Mouse (Mus musculus) layer of hippocampus, postnatal 10 days (tissue): ENCODE measurements around the gene Cd302. TPM values are rescaled to one million over a fixed set of nuclear protein-coding genes. Genes with fewer than 3 reads are reported as not detected.

ENCODE experiments used
- DNase-seq, 2 experiments: peaks; one replicate each; pipeline ENCODE4 v3.0.0; 2021; ENCODE audit warnings: low spot score in 2 of 2
- total RNA-seq, 2 experiments: library from RNA; stranded (reverse); gene quantifications; 2 replicates each; pipeline ENCODE4 v1.2.3; 2021

Gene Cd302
- total RNA-seq, 2 experiments from 2014 or later = 10.1 to 10.6 TPM

DNA sequence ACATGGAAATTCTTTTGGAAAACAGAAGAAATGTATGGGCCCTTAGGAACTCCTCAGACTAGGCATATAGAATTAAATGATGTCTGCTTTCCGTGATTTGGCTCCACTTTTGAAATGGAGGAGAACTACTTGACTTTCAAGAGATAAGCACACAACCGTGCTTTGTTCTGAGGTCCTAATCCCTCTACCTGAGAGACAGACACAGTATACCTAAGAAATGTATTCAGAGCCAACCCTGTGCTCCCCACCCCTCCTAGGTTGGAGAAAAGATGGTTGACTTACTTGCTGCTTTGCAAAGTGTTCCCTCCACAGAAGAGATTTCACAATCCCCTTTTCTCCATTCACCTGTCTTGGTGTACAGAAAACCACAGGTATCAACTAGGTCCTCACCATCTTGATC lies 27.5 kb downstream of the Cd302 start:
- DNase-seq = no peak

DNA sequence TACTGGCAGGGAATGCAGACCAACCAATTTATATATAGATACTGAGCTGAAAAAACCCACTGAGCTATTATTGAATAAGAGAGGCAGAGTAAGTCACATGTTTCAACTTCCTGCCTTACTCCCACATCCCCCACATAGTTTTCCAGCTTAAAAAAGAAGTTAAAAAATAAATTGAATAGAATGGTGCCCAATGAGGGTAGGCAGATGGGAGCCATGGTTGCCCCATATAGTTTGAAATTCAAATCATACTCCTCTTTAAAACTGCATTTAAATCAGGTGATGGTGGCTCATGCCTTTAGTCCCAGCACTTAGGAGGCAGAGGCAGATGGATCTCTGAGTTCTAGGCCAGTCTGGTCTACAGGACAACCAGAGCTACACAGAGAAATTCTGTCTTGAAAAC lies 30.8 kb downstream of the Cd302 start:
- DNase-seq = no peak

DNA sequence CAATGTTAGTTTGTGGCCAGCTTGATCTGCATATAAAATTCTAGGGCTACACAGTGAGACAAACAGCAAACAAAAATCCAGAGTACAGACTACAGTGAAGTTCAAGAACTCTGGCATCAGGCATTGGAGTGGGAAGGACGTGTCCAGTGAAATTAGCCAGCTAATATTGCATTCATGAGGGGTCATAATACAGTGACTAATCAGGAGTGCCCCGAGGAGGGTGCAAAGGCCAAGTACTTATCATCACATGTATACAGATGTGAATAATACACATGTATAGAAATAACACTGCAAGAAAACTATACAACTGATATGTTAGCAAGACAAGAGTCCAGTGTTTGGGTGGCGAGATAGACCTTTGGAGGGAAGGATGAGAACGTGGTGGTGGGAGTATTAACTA lies 31.5 kb downstream of the Cd302 start:
- DNase-seq = no peak

DNA sequence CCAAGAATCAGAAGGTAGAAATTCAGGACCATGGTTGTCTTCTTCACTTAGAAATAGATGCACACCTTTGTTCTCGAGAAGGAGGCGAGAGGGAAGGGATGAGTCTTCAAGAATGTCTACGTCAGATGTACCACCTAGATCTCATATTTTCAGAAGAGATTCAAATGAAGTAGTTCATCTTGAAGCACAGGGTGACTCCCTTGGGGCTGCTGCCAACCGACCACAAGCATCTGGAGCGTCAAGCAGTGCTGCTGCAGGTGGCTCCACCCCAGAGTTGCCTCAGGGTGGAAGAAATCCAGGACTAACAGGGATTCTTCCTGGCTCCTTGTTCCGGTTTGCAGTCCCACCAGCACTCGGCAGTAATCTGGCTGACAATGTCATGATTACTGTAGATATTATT lies 49.8 kb downstream of the Cd302 start:
- no peak for DNase-seq

DNA sequence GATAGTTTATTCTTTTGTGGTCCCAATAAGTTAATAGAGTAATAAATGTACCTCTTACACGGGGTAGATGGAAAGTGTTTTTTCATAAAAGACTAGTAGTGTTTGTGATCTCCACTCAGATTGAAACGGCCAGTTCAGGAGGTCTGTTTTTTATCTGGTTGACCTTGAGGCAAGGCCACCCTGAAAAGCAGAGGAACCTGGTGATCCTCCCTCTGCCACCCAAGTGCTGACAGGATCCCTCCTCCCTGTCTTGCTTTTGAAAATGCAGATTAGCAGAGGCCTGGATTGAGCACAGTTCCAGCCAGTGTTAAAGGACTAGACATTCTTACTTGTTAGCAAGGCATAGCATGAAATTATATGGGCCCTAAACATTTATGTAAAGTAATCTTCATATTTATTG lies 51.1 kb downstream of the Cd302 start:
- DNase-seq = no peak

DNA sequence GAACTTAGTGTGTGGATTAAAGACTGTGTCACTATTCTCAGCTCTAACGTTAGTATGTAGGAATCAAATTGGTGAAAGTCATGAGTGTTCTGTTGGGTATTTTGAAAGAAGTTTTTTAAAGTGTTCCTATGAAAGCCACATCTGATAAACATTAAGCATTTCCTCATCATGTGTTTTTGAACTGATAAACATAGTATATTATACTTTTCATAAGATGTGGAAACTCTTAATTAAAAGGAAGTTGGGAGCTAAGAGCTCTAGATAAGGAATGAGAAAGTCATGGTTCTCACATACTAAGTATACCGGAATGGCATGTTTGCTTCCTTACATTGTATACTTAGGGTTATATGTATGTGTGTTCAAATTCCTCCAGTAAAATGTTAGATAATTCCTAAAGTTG lies 53.9 kb downstream of the Cd302 start:
- no peak for DNase-seq

DNA sequence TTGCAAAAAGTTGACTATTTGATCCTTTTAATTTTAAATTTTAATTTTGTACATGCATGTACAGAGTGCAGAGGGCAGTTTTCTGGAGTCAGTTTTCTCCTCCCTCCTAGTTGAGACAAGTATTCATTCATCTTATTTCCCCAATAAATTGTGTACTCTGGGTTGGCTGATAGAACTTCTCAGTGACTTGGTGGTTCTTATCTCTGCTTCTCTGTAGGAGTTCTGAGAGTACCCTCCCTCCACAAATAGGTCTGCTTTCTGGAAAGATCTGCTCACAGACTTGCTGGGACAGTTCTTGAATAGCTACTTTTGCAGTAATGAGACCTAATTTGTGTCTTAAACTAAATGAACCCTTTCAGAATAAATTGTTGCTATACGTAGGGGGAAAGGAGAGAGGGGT lies 55.8 kb downstream of the Cd302 start:
- DNase-seq = no peak

DNA sequence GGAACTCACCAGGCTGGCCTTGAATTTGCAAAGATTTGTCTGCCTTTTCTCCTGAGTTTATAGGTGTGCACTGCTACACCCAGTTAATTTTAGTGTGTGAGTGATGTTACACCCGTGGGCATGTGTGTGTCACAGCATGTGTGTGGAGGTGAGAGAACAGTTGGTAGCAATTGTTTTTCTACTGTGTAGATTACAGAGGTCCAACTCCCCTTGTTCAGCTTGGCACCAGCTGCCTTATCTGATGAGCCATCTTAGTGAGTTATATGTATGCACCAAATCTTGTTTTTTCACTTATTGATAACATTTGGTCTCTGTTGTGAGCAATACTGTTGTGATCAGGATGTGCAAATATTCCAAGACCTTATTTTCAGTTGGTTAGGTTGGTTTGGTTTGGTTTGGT lies 60.8 kb downstream of the Cd302 start:
- no peak for DNase-seq

DNA sequence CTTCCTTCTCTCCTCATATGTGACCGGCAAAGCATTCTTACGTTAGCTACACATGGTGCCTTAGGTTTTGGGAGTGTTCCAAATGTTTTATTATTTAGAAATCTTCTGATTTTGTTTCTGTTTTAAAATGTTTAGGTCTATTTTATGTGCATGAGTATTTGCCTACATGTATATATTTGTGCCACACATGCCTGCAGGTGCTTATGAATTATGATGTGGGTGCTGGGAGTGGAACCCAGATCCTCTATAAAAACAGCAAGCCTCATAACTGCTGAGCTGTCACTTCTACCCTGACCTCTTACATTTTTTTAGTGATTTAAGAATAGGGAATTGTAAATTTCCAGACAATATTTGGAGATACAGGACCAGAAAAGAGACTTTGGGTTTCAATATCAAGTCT lies 62.3 kb downstream of the Cd302 start:
- DNase-seq = no peak

DNA sequence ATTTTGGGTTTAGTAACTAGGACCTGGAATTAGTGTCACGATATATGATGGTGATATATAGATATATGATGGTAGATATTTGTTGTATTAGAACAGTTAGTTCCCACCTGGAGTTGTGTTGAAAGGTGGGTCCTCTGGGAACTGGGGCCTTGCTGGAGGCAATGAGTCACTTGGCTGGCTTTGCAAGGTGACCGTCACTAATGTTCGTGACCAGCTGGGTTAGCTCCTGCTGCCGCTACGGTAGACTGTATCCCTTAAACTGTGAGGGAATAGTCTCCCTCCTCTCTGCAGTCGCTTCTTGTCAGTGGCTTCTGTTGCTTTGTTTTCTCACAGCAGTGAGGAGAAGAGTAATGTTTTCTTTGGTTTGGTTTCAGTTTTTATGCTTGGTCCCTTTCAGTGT lies 63.1 kb downstream of the Cd302 start:
- DNase-seq = no peak

DNA sequence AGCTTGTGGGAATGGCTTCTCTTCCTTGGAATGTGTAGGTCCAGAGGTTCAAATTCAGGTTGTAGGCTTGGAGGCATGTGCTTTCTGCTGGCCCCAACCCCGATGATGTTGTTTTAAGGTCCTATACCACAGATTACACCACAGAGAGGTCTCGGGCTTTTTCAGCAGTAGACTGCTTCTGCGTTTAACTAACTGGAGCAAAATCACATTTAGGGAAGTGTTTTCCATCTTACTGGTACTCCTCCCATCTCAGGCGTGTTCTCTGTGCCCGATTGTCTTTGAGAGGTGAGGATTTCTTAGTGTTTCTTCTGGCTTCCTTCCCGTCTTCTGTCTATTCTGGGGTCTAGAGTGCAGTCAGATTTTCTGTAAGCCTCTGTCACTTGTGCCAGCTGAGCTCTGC lies 66.7 kb downstream of the Cd302 start:
- DNase-seq = no peak

DNA sequence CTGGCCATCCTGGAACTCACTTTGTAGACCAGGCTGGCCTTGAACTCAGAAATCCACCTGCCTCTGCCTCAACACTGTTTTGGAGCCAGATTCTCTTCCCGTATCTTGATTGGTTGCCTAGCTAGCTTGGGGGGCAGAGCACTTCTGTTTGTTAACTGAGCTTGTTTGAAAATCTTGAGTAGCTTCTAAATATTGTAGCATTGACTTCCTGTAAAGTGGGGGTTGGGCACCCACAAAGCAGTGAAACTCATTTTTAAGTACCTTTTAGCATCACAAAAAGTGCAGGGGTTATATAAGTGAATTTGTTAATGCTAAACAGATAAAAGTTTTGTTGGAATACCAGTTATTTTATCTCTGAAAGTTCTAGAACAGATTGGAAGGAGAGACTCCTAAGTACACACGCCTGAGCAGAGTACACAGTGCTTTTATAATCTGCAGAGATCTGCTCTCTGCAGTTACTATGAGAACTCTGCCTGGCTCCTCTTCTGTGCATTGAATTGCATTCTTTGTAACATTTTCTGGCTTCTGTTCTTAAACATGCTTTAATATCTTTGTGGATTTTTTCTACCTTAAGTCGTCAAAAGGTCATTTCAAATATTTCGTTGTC lies 67.6 kb downstream of the Cd302 start:
- DNase-seq = no peak

DNA sequence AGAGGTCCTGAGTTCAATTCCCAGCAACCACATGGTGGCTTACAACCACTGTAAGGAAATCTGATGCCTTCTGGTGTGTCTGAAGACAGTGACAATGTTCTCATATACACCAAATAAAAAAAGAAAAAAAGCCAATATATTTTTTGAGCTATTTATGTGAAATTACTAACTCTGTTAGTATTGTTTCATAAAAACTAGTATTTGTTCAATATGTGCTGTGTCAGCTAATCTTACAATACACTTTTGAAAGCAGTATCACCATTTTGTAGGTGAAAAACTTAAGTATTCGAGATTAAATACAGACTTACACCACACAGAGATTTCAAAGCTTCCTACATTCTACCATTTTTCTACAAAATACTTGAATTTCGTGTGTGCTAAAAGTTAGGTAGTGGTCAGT lies 69.6 kb downstream of the Cd302 start:
- no peak for DNase-seq

DNA sequence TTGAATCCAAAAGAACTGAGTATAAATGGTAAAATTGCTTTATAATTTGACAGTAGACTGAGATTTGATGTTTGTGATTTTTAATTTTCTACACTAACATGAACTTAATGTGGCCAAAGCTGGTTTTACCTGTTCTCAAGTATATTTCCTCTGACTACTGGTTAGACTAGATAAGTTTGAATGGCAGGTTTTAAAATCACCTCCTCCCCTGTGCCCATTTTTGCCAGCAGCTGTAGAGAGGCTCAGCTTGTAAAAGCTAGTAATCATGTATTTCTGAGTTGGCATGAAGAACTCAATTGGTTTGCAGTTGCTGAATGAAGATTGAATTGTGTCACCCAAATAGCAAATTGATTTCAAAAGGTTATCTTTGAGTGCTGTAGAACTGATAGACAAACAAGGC lies 71.8 kb downstream of the Cd302 start:
- DNase-seq = no peak

DNA sequence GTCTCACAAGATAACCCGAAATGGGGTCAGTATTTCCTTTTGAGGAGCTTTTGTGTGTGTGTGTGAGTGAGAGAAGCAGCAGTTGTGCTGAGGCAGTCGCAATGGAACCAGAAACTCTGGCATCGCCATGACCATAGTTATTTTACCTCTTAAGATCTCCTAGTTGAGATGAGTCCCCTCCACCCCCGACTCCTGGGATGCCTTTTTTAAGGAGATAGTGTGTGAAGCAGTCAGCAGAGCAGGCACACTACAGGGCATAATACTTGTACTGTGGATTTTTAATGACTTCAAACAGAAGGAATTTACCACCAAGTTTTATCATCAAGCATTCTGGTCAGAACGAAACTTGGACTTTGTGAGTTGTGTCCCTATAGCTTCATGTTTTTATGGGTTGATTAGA lies 73.5 kb downstream of the Cd302 start:
- no peak for DNase-seq

DNA sequence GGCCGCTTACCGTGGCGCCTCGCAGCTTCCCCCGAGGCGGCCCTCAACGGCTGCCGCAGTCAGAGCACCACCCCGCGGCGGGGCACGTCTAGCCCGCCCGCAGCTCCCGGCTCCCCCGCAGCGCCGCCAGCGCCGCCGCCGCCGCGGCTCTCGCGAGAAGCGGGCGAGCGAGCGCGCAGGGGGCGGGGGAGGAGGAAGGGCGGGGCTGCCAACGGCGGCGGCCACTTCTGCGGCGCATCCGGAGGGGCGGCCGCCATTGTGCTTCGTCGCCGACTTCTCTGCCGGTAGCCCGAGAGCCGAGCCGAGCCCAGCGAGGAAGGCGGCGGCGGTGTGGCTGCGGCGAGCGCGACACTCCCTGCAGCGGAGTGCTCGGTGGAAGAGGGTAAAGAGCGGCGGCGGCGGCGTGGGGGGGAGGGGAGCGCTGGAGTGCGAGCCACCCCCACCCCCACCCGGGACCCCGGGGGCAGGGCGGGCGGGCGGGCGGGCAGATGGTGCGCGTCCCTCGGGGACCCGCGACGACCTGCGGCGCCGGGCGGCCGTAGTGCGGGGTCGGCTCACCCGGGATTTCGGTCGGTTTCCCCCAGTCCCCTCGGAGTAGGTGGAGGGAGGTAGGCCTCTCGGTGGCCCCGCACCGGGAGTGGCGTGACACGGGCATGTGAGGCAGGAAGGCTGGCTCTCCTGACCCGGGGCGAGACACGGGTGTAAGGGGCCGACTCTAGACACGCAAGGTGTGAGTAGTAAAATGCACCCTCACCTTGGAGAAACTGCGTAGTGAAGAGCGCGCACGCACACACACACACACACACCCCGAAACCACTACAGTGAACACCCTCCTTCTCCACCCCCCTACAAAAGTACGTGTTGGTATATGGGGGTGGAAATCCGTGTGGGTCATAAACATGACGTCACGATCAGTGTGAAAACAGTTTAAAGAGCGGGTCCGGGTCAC lies 74.3 kb downstream of the Cd302 start, which contains the start of the genes Baz2b and March7:
Baz2b (minus strand) TSS at position 137 of the 949 bp plus-strand sequence.
March7 (plus strand) TSS at position 185 of the 949 bp plus-strand sequence.
- DNase-seq = peak; percentile 81 to 91

DNA sequence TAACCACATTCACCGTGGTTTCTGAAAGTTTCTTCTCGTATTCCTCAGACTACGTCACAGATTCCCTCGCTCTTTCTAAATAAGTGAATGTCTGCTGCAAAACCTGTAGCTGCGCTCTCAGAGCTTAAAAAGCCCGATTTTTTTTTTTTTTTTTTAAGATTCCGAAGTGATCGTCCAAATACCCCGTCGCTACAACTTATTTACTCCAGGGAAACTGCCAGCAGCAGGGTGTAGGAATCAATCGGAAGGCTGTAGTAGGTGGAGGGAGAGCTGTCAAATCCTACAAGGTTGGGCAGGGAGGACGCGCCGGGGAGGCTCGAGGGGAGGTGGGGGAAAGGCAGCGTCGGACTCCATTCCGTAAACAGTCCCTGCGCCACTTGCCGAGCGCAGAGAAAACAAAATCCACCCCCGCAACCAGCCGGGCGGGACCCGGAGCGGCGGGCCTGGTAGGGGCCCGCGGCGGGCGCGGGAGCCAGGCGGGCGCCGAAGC lies 75.1 kb downstream of the Cd302 start:
- peak in 1 of 2 experiments; percentile 62 for DNase-seq

DNA sequence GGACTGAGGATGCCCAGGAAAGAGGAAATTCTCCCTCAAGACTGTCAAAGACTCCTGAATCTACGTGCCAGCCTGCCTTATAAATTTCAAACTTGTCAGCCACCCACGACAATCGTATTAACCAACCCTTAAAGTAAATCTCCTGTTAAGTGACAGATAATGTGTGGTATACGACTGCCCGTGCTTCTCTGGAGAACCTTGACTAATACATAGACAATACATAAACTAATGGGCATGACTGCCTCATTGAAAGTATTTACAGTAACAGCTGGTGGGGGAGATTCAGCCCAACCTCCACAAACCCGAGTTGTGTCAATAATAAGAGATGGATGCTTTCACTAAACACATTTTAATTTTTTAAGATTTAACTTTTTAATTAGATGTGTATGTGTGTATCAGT lies 78.5 kb downstream of the Cd302 start:
- DNase-seq = no peak

DNA sequence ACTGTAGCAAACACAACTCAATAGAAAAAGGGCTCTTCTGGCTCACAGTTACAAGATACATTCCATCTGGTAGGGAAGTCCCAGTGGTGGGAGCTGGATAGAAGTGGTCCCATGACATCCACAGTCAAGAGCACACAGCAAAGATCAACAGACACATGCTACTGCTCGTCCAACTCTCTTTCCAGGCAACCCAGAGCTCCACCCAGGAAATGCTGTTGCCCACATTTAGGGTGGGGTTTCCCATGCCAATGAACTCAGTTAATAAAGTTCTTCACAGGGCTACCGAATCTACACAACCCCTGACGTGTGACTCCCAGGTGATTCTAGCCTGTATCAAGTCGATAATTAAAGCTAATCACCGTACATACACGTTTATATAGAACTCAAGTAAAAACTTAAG lies 80.1 kb downstream of the Cd302 start:
- no peak for DNase-seq

DNA sequence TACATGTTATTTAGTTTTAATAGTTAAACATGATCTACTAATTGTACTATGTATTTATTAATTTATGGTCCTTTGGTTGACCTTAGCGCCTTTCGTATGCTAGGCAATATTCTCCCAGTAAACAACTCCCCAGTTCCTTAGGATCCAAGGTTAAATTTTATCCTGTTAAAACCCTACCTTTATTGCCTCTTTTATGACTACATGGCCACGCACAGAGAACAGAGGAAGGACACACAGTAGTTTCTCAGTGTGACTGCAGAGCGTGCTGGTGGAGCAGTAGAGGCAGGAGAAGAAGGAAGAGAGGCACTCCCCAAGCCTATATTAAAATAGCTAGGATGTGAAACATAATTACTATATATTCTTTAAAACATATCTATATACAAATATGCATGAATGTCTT lies 80.6 kb downstream of the Cd302 start:
- DNase-seq = no peak

DNA sequence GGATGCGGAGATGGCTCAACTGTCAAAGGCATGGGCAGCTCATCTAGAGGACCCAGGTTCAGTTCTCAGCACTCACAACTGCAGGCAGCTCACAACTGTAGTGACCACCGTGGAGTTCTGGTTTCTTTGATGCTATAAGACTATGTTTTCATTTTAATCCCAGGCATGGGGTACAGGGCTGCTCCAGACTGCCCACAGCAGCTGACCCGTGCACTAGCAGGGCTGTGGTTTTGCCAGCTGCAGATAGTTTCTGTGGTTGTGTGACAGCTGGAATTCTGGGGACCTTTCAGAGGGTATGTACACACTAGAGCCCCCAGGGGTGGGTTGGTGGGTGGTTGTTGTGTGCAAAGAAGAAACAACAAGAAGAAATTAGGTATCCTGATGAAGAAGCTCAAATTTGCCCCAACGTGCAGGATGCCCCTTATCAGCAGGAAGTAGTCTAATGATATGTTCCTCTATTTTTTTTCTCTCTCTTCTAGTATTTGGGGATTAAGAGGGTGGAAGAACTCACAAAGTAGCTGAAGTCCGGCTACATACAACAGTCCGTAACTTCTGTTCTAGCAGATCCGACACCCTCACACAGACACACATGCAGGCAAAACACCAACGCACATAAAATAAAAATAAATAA lies 81.3 kb downstream of the Cd302 start:
- no peak for DNase-seq
